Mouse (Mus musculus): ENCODE data around the gene D5Ertd577e. TPM values are rescaled to one million over a fixed set of nuclear protein-coding genes. Genes with fewer than 3 reads are reported as not detected.
"Not testable (repeated sequence)": the region's sequence is repeated elsewhere in the genome, so short reads cannot be mapped to it uniquely, and the experiment has no call there.

The D5Ertd577e gene
- not detected for polyA plus RNA-seq (2012; fragmentation: generic; extraction: Trizol)
- long read RNA-seq, experiment 1, result 0 reads
- long read RNA-seq, experiment 2, result 0 reads

DNA sequence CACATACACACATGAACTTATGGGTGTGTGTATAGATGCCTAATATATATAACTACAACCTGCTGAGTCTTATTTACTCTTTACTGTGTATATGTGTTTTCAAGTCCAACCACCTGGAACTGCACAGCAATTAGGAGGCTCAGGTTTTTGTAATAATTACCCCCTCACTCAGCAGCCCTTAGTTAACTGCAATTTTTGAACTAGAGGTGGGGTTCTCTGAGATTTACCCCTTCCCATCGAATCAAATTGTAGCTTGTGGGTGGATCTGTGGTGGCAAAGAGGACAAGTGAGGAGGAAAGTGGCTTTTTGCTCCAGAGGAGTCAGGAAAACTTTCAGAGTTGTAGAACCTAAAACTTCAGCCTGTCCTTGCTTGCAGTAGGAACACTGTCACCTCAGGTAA is at the start of gene D5Ertd577e:
Gene D5Ertd577e (plus strand): TSS at position 301 of the 400 bp plus-strand sequence.
- not testable (repeated sequence) for H3K79me2 ChIP-seq (ENCODE audit: control insufficient read depth, insufficient read depth); H3K79me3 ChIP-seq (ENCODE audit: low read depth); H3K27me3 ChIP-seq (ENCODE audit: control insufficient read depth, insufficient read depth, insufficient read length); H3K36me3 ChIP-seq (ENCODE audit: control insufficient read depth, insufficient read depth); H3K4me3 ChIP-seq (ENCODE audit: insufficient read depth, poor library complexity, severe bottlenecking); H3ac ChIP-seq (ENCODE audit: control insufficient read depth, insufficient read length, low read depth)

DNA sequence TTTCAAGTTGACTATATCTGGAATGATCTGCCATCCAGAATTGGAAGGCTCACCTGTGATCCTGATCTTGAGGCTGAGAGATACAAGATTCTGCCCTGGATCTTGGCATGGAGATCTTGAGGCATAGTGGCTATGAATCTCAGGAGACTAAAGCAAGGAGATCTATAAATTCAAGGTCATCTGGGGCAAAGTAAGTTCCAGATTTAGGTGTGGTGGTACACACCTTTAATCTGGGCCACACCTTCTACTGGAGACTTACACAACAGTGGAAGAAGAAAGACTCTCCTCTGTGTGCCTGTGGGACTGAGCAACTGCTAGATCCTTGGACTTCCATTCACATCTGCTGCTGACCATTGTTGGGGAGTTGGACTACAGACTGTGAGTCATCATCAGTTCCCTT is 53.9 kb downstream of the D5Ertd577e start, which contains the start of gene Gm3286:
Gene Gm3286 (plus strand): TSS at position 301 of the 400 bp plus-strand sequence.
- not testable (repeated sequence) for H3K27me3 ChIP-seq (ENCODE audit: control insufficient read depth, insufficient read depth, insufficient read length); H3ac ChIP-seq (ENCODE audit: control insufficient read depth, insufficient read length, low read depth); H3K79me3 ChIP-seq (ENCODE audit: low read depth); H3K4me3 ChIP-seq (ENCODE audit: insufficient read depth, poor library complexity, severe bottlenecking); H3K79me2 ChIP-seq (ENCODE audit: control insufficient read depth, insufficient read depth); H3K36me3 ChIP-seq (ENCODE audit: control insufficient read depth, insufficient read depth)

Other genes starting within 250 kb of the D5Ertd577e start
- gene Gm10424, start 184.0 kb upstream of the D5Ertd577e start, polyA plus RNA-seq (2012; fragmentation: generic; extraction: Trizol), result 0.16 TPM
- not detected for gene Gm3259, start 150.9 kb upstream of the D5Ertd577e start, polyA plus RNA-seq (2012; fragmentation: generic; extraction: Trizol)
- gene Gm3286, start 54.0 kb downstream of the D5Ertd577e start, polyA plus RNA-seq (2012; fragmentation: generic; extraction: Trizol), result not detected
- 0.11 TPM for gene Gm7971, start 138.1 kb downstream of the D5Ertd577e start, polyA plus RNA-seq (2012; fragmentation: generic; extraction: Trizol)

All from C2C12 (cell line).